19 mouse cellular contexts compared by ENCODE assay signal in genomic region chr2:119727762-119728416, GRCm38 (mm10). TPM values are rescaled to one million over a fixed set of nuclear protein-coding genes. Genes with fewer than 3 reads are reported as not detected.
"Had no signal": no experiment of that assay in that cellular context is flagged by ENCODE, and none has a peak within 500 bp of the region (broad histone marks: within the 10 kb centered on the region; RNA-seq: fewer than 3 reads in every experiment).

No protein-coding gene starts in this region.

- ATAC-seq: lung, postnatal 0 days; midbrain, embryonic 16.5 days had no signal

- H3K9me3 ChIP-seq: limb, embryonic 10.5 days; limb, embryonic 13.5 days; midbrain, embryonic 12.5 days; neural tube, embryonic 13.5 days had no signal

- H3K27ac ChIP-seq: limb, embryonic 10.5 days; limb, embryonic 13.5 days; macrophage; midbrain, embryonic 12.5 days; neural tube, embryonic 13.5 days had no signal

- H3K4me1 ChIP-seq: limb, embryonic 10.5 days; limb, embryonic 13.5 days; midbrain, embryonic 12.5 days; neural tube, embryonic 13.5 days had no signal

- H3K27me3 ChIP-seq: limb, embryonic 13.5 days; midbrain, embryonic 12.5 days; neural tube, embryonic 13.5 days had no signal

- H3K4me3 ChIP-seq: limb, embryonic 10.5 days; limb, embryonic 13.5 days; midbrain, embryonic 12.5 days; myocyte; neural tube, embryonic 13.5 days had no signal

- H3K4me2 ChIP-seq: limb, embryonic 13.5 days; lung, embryonic 14.5 days; midbrain, embryonic 12.5 days; neural tube, embryonic 13.5 days had no signal

- H3K9ac ChIP-seq: limb, embryonic 13.5 days; lung, embryonic 14.5 days; midbrain, embryonic 12.5 days; neural tube, embryonic 13.5 days had no signal

- DNase-seq: kidney, adult 18-20 months; kidney, adult 9 months; kidney, postnatal 14 days; kidney, postnatal 4 days; lung, embryonic 14.5 days; retina, postnatal 1 day; thymus, adult 18-20 months; thymus, postnatal 36 days had no signal

RNA-seq across cellular contexts. Expression of gene Itpka, which starts 14.2 kb away (rescaled TPM):
- total RNA-seq: monocyte, adult 5-6 weeks had no signal
- polyA plus RNA-seq: macrophage had no signal

RNA-seq across cellular contexts. Expression of gene Ltk, which starts 32.3 kb away (rescaled TPM):
- total RNA-seq: liver, adult 2 months; megakaryocyte, adult 5-6 weeks; monocyte, adult 5-6 weeks had no signal
- polyA plus RNA-seq: limb, embryonic 10.5 days; limb, embryonic 13.5 days; macrophage; myocyte had no signal
